Mouse (Mus musculus): ENCODE data around the gene Acbd5.

DNA sequence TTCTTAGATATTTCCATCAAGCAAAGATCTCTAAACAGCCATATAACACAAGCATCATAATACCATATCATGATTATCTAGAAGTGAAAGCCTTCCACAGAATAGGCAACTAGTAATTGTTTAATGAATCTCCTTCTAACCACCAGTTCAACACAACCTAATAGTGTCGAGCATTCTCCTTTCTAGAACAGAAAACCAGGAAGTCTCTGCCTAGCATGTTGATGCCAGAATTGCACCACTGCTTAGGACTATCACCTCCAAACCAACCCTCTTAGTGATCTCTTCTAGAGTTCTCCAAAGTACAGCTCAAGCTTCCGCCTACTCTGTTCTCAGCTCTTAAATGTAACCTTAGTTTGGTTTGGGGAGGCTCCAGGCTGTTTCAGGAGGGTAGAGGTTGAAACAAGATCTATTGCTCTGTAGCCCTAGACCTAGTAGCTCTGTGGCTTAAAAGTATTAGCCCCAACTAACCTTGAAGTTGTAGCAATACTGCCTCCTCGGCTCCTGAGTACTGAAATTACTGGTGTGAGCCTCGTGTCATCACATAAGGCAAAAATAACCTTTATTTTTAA lies 44.2 kb upstream of the Acbd5 start:
- TF ChIP-seq CHD2 (IDR thresholded peaks at IDR 0.05; ENCODE audit: low read length) (no peak), POLR2A (IDR thresholded peaks at IDR 0.05; ENCODE audit: control insufficient read depth in 1 of 2, insufficient read depth in 1 of 2, low read depth in 1 of 2, low read length in 2 of 2, poor library complexity in 1 of 2) (no peak), SMC3 (IDR thresholded peaks at IDR 0.05; ENCODE audit: low read depth, low read length) (no peak), GATA1 (IDR thresholded peaks at IDR 0.05; ENCODE audit: low read depth, low read length) (no peak), E2F4 (IDR thresholded peaks at IDR 0.05; ENCODE audit: borderline replicate concordance, low read depth, low read length) (no peak), CTCF (IDR thresholded peaks at IDR 0.05 in 2 of 3, conservative IDR thresholded peaks at IDR 0.05 in 1 of 3; ENCODE audit: control insufficient read depth in 1 of 3, insufficient read depth in 1 of 3, low read depth in 2 of 3, low read length in 3 of 3, poor library complexity in 1 of 3, severe bottlenecking in 1 of 3) (no peak), MAX (IDR thresholded peaks at IDR 0.05; ENCODE audit: low read length) (no peak), TAL1 (IDR thresholded peaks at IDR 0.05; ENCODE audit: low read length) (no peak), TCF12 (IDR thresholded peaks at IDR 0.05; ENCODE audit: low read depth, low read length) (no peak), ELF1 (IDR thresholded peaks at IDR 0.05; ENCODE audit: low read depth, low read length) (no peak), ETS1 (IDR thresholded peaks at IDR 0.05; ENCODE audit: low read depth, low read length) (no peak), SIN3A (IDR thresholded peaks at IDR 0.05; ENCODE audit: low read length) (no peak)

Measured in MEL (cell line).